20 mouse cellular contexts compared by ENCODE assay signal in genomic region chr4:99376911-99377310, GRCm38 (mm10).
DNase-seq lines count a peak whose midpoint lies in the region; ATAC-seq and TF ChIP-seq lines count a peak whose summit lies in the region.
"Had no signal": no experiment of that assay in that cellular context is flagged by ENCODE, and none has a peak within 500 bp of the region (broad histone marks: within the 10 kb centered on the region; RNA-seq: fewer than 3 reads in every experiment).

No protein-coding gene starts in this region.

- no peak overlapping the region for H3K9ac ChIP-seq in hindbrain, embryonic 13.5 days
- H3K9ac ChIP-seq in forebrain, embryonic 11.5 days (ENCODE audit: low read length) = no peak overlapping the region
- no peak overlapping the region for H3K9ac ChIP-seq in hindbrain, embryonic 12.5 days
- H3K9ac ChIP-seq: heart, embryonic 12.5 days; limb, embryonic 15.5 days; liver, embryonic 15.5 days had no signal

- H3K4me2 ChIP-seq in hindbrain, embryonic 13.5 days = no peak overlapping the region
- H3K4me2 ChIP-seq in forebrain, embryonic 11.5 days (ENCODE audit: low read depth, low read length, severe bottlenecking) = no peak overlapping the region
- H3K4me2 ChIP-seq in hindbrain, embryonic 12.5 days (replicated peaks) = 0 out of 2 replicates have a peak overlapping the region, but pooled peaks have one; percentile 0
- H3K4me2 ChIP-seq: heart, embryonic 12.5 days; limb, embryonic 15.5 days; liver, embryonic 15.5 days had no signal

- peak; percentile 28 for DNase-seq in hindbrain, embryonic 10.5 days (ENCODE audit: low spot score)
- DNase-seq in brain, embryonic 14.5 days (ENCODE audit: low read depth) = peak; percentile 80
- DNase-seq in forebrain, embryonic 11.5 days (ENCODE audit: low spot score) = peak; percentile 74
- no peak for DNase-seq in yolk sac, embryonic 10.5 days (ENCODE audit: low spot score)
- no peak for DNase-seq in frontal cortex, postnatal 36 days (ENCODE audit: low spot score in 2 of 2)
- DNase-seq in left cerebral cortex, adult 18-20 months (ENCODE audit: low spot score in 2 of 2) = no peak
- DNase-seq: adrenal gland, postnatal 36 days; cerebellum, adult 18-20 months; cerebellum, postnatal 36 days; gastrocnemius, postnatal 36 days; heart, postnatal 14 days; thymus, postnatal 25 days had no signal

- no peak for ATAC-seq in hindbrain, embryonic 13.5 days (ENCODE audit: low FRiP score)
- ATAC-seq in forebrain, embryonic 11.5 days (replicated peaks; ENCODE audit: low FRiP score) = peak; percentile 69
- ATAC-seq in hindbrain, embryonic 12.5 days (ENCODE audit: low FRiP score) = 0 out of 2 replicates have a peak, but pooled peaks have one; percentile 4
- ATAC-seq: lung, postnatal 0 days had no signal

- no peak overlapping the region for H3K27ac ChIP-seq in hindbrain, embryonic 10.5 days
- no peak overlapping the region for H3K27ac ChIP-seq in hindbrain, embryonic 13.5 days
- H3K27ac ChIP-seq in forebrain, embryonic 11.5 days (ENCODE audit: low read depth, low read length) = no peak overlapping the region
- H3K27ac ChIP-seq in hindbrain, embryonic 12.5 days = no peak overlapping the region
- H3K27ac ChIP-seq: kidney, postnatal 0 days; limb, embryonic 15.5 days; liver, embryonic 15.5 days had no signal

- H3K27me3 ChIP-seq in hindbrain, embryonic 10.5 days (ENCODE audit: insufficient read depth, poor library complexity, severe bottlenecking) = peaks cover 84% of the 10 kb centered on the region
- H3K27me3 ChIP-seq in hindbrain, embryonic 13.5 days = peaks cover 64% of the 10 kb centered on the region
- peaks cover 10% of the 10 kb centered on the region; the same call in 1 of the 2 replicates for H3K27me3 ChIP-seq in forebrain, embryonic 11.5 days (ENCODE audit: control insufficient read depth, insufficient read depth, low read length)
- H3K27me3 ChIP-seq in hindbrain, embryonic 12.5 days = peaks cover 46% of the 10 kb centered on the region
- H3K27me3 ChIP-seq: CH12.LX; liver, embryonic 15.5 days had no signal

- TF ChIP-seq POLR2A in brain, embryonic 14.5 days (IDR thresholded peaks at IDR 0.05; ENCODE audit: borderline replicate concordance, extremely low read depth, insufficient read depth, insufficient read length, poor library complexity, severe bottlenecking) = no peak

- H3K4me3 ChIP-seq in hindbrain, embryonic 10.5 days = no peak overlapping the region
- no peak overlapping the region for H3K4me3 ChIP-seq in hindbrain, embryonic 13.5 days
- H3K4me3 ChIP-seq in forebrain, embryonic 11.5 days (ENCODE audit: low read depth, low read length) = no peak overlapping the region
- no peak overlapping the region for H3K4me3 ChIP-seq in hindbrain, embryonic 12.5 days
- H3K4me3 ChIP-seq: heart, embryonic 12.5 days; limb, embryonic 15.5 days; liver, embryonic 15.5 days had no signal

- TF ChIP-seq CTCF in brain, embryonic 14.5 days (IDR thresholded peaks at IDR 0.05; ENCODE audit: borderline replicate concordance, extremely low read depth, insufficient read depth, insufficient read length) = no peak

- 12% methylated on average over 9 of the region's 9 CpGs for WGBS in hindbrain, embryonic 10.5 days
- WGBS in hindbrain, embryonic 13.5 days = 8% methylated on average over 9 of the region's 9 CpGs
- 5% methylated on average over 9 of the region's 9 CpGs for WGBS in forebrain, embryonic 11.5 days
- 15% methylated on average over 9 of the region's 9 CpGs for WGBS in hindbrain, embryonic 12.5 days

- peaks cover 26% of the 10 kb centered on the region for H3K4me1 ChIP-seq in hindbrain, embryonic 10.5 days (replicated peaks)
- peaks cover 52% of the 10 kb centered on the region for H3K4me1 ChIP-seq in hindbrain, embryonic 13.5 days (replicated peaks)
- 0 out of 2 replicates have a peak, but pooled peaks cover 9% of the 10 kb centered on the region for H3K4me1 ChIP-seq in forebrain, embryonic 11.5 days (replicated peaks; ENCODE audit: control insufficient read depth, insufficient read depth, low read length)
- H3K4me1 ChIP-seq in hindbrain, embryonic 12.5 days = peaks cover 28% of the 10 kb centered on the region
- H3K4me1 ChIP-seq: heart, embryonic 12.5 days; limb, embryonic 15.5 days; liver, embryonic 15.5 days had no signal

- no peaks in the 10 kb centered on the region for H3K36me3 ChIP-seq in hindbrain, embryonic 10.5 days
- no peaks in the 10 kb centered on the region for H3K36me3 ChIP-seq in hindbrain, embryonic 13.5 days
- H3K36me3 ChIP-seq in forebrain, embryonic 11.5 days (ENCODE audit: control insufficient read depth, insufficient read depth, low read length) = no peaks in the 10 kb centered on the region
- H3K36me3 ChIP-seq in hindbrain, embryonic 12.5 days = no peaks in the 10 kb centered on the region
- H3K36me3 ChIP-seq: heart, embryonic 12.5 days; limb, embryonic 15.5 days; liver, embryonic 15.5 days had no signal

- no peaks in the 10 kb centered on the region for H3K9me3 ChIP-seq in hindbrain, embryonic 10.5 days
- no peaks in the 10 kb centered on the region for H3K9me3 ChIP-seq in hindbrain, embryonic 13.5 days
- H3K9me3 ChIP-seq in forebrain, embryonic 11.5 days (ENCODE audit: control insufficient read depth, low read length) = no peaks in the 10 kb centered on the region
- H3K9me3 ChIP-seq in hindbrain, embryonic 12.5 days (replicated peaks) = no peaks in the 10 kb centered on the region
- H3K9me3 ChIP-seq: heart, embryonic 12.5 days; limb, embryonic 15.5 days; liver, embryonic 15.5 days had no signal

Comparison
In these comparisons a context has a peak if more than half of its experiments do, and no peak if none do; other contexts are left out.
1. DNase-seq: peak in hindbrain, embryonic 10.5 days (single experiment), brain, embryonic 14.5 days (single experiment) and forebrain, embryonic 11.5 days (single experiment); none in yolk sac, embryonic 10.5 days (single experiment), frontal cortex, postnatal 36 days (0 of 2) and left cerebral cortex, adult 18-20 months (0 of 2).